Mouse (Mus musculus): ENCODE data around the gene Dazap2.

DNA sequence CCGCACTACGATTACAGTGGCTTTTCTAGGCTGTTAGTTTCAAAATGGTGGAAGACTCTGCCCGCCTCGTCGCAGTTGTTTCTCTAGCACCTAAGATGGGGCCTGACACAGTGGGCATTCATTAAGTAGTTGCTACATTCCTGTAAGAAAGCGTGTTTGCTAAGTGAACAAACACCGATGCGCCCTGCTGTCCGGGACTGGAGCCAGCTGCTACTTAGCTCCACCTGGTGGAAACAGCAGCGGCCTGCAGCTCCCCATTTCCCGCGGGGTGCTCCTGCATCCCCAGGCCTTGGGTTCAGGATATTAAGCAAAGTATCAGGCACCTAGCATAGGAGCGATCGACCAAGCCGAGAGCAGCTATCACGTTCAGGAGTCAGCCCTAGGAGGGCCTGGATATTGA, 1.6 kb upstream of the Dazap2 start:
- TF ChIP-seq POLR2A (IDR thresholded peaks at IDR 0.05; ENCODE audit: control insufficient read depth, extremely low read depth, insufficient read depth, low read length, poor library complexity), result no peak
- TF ChIP-seq CTCF (IDR thresholded peaks at IDR 0.05; ENCODE audit: borderline replicate concordance, control insufficient read depth, extremely low read depth, insufficient read depth, low read length, poor library complexity), result peak; percentile 96
